Mouse (Mus musculus): ENCODE measurements at regions not wholly inside any gene's neighbourhood (a gene's known extent, or its start where the extent isn't known, plus 50 kb on each side); places are given as distances from the start of the nearest gene placed in this dataset.

- TF ChIP-seq POLR2A (IDR thresholded peaks at IDR 0.05; ENCODE audit: low read depth, low read length): no peak
- TF ChIP-seq CTCF (IDR thresholded peaks at IDR 0.05; ENCODE audit: extremely low read depth, insufficient read length, insufficient replicate concordance, low read depth, low read length): no peak
These were observed 222.7 kb downstream of the Rergl start for GRCm38 (mm10) chr6:139279093-139279492.
